Mouse (Mus musculus): ENCODE results near the gene Acss3.

- TF ChIP-seq POLR2A (IDR thresholded peaks at IDR 0.05; ENCODE audit: borderline replicate concordance, extremely low read depth, low read depth, low read length) = no peak
- no peak for TF ChIP-seq CTCF (IDR thresholded peaks at IDR 0.05; ENCODE audit: insufficient read depth, low read length)
Observed at GRCm38 (mm10) chr10:107115930-107116642, 7.4 kb downstream of the Acss3 start.
